Mouse (Mus musculus): Measurements from ENCODE around the gene 2810004N23Rik.

DNA sequence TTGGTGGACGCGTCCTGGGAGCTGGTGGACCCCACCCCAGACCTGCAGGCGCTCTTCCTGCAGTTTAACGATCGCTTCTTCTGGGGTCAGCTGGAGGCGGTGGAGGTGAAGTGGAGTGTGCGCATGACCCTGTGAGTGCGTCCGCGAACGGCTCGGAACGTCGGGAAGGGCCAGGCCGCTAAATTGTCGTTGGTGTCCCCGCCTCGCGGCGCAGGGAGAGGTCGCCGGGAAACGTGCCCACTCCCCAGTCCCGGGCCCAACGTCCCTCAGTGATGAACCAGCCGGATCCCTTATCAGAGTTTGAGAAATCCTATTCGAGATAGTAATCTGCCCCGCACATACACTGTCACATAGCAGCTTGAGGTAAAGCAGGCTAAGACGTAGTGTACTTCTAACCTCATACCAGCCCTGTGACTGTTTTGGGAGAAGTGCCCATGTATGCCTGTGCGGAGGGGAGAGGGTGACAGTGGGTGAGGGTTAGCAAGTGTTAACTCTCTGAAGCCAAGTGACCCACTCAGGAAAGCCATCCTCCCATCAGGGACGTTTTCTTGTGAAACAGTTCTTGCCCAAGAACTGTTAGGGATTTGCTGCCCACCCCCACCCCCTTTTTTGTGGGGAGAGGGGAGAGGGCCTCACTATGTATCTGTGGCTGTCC is 35.5 kb upstream of the 2810004N23Rik start:
- TF ChIP-seq CTCF (IDR thresholded peaks at IDR 0.05; ENCODE audit: borderline replicate concordance, insufficient read depth, low read depth, low read length) (no peak), POLR2A (IDR thresholded peaks at IDR 0.05; ENCODE audit: borderline replicate concordance, insufficient read depth, low read length) (no peak)

All from cerebellum, adult 2 months (tissue).